Mouse (Mus musculus) embryonic facial prominence, embryonic 14.5 days (tissue): ENCODE data around the gene Stac2. TPM values are rescaled to one million over a fixed set of nuclear protein-coding genes. Genes with fewer than 3 reads are reported as not detected.
A peak's percentile ranks its signal among the peaks of the same experiment; 100 is the strongest.

ENCODE experiments used
- ATAC-seq: fragments of 200-750 bp; cut with Nextera tagmentation; 2 replicates; pipeline ENCODE4 v1.8.0; 2017; ENCODE audit warnings: low read depth, moderate number of reproducible peaks, moderate TSS enrichment
- DNase-seq: peaks from one replicate; pipeline ENCODE4 v3.0.0-alpha.2; 2015; ENCODE audit warnings: low spot score
- H3K27ac ChIP-seq: fragments of 300-500 bp; sonication (generic); replicated peaks from 2 replicates; pipeline ENCODE4 v1.5.1; 2014; ENCODE audit warnings: low read depth, mild to moderate bottlenecking, low read length, moderate library complexity
- H3K27me3 ChIP-seq: fragments of 300-500 bp; sonication (generic); replicated peaks from 2 replicates; pipeline ENCODE4 v1.6.1; 2014; ENCODE audit warnings: low read length; ENCODE audit not compliant: control insufficient read depth, insufficient read depth
- H3K36me3 ChIP-seq: fragments of 300-500 bp; sonication (generic); 2 replicates; pipeline ENCODE4 v1.6.1; 2014; ENCODE audit warnings: low read length, mixed read lengths; ENCODE audit not compliant: control insufficient read depth, insufficient read depth
- H3K4me1 ChIP-seq: fragments of 300-500 bp; sonication (generic); 2 replicates; pipeline ENCODE4 v1.6.1; 2014; ENCODE audit warnings: antibody characterized with exemption, low read length; ENCODE audit not compliant: control insufficient read depth, insufficient read depth
- H3K4me2 ChIP-seq: fragments of 300-500 bp; sonication (generic); 2 replicates; pipeline ENCODE4 v1.6.1; 2014; ENCODE audit warnings: low read depth, mild to moderate bottlenecking, low read length, moderate library complexity, mixed read lengths
- H3K4me3 ChIP-seq: fragments of 300-500 bp; sonication (generic); 2 replicates; pipeline ENCODE4 v1.5.1; 2014; ENCODE audit warnings: low read depth, mild to moderate bottlenecking, low read length
- H3K9ac ChIP-seq: fragments of 300-500 bp; sonication (generic); 2 replicates; pipeline ENCODE4 v1.6.1; 2014; ENCODE audit warnings: low read depth, mild to moderate bottlenecking, low read length, moderate library complexity, mixed read lengths
- H3K9me3 ChIP-seq: fragments of 300-500 bp; sonication (generic); 2 replicates; pipeline ENCODE4 v1.6.1; 2016; ENCODE audit warnings: low read length; ENCODE audit not compliant: control insufficient read depth
- WGBS: fragments of 180-500 bp; shearing (Covaris S2); extraction: QIAGEN DNeasy Blood & Tissue Kit; methylation state at CpG from one replicate; pipeline ENCODE4 v1.1.7; 2014; 5-methylcytosine and 5-hydroxymethylcytosine counted together
- polyA plus RNA-seq: library from polyadenylated mRNA; unstranded; fragments of >200 nt; fragmentation: Nextera tagmentation; extraction: Ambion mirVana; gene quantifications from 2 replicates; pipeline ENCODE4 v1.2.1, GENCODE M21; 2014

Gene Stac2
- polyA plus RNA-seq, 1 experiment from 2014 or later: 0.54 TPM

- Histone ChIP-seq H3K4me3 (no peak overlapping the region), H3K9ac (no peak overlapping the region), H3K4me1 (peaks cover 15% of the 10 kb centered on the region), H3K27ac (no peak overlapping the region), H3K27me3 (peaks cover 9% of the 10 kb centered on the region), H3K36me3 (peaks cover 37% of the 10 kb centered on the region), H3K9me3 (no peaks in the 10 kb centered on the region), H3K4me2 (no peak overlapping the region)
- ATAC-seq (peak; percentile 39; the same call in 1 of the 2 replicates), DNase-seq (peak; percentile 79)
- 3% methylated on average over 5 of the region's 5 CpGs for WGBS
Measured at GRCm38 (mm10) chr11:98031443-98031770, 21.9 kb downstream of the Stac2 start.

- H3K9me3 ChIP-seq: no peaks in the 10 kb centered on the region
- no peak overlapping the region for H3K27ac ChIP-seq
- H3K4me3 ChIP-seq: no peak overlapping the region
- WGBS: 48% methylated on average over 5 of the region's 5 CpGs
- H3K4me1 ChIP-seq: peaks cover 13% of the 10 kb centered on the region
- H3K4me2 ChIP-seq: no peak overlapping the region
- peaks cover 37% of the 10 kb centered on the region for H3K36me3 ChIP-seq
- 0 out of 2 replicates have a peak, but pooled peaks cover 4% of the 10 kb centered on the region for H3K27me3 ChIP-seq
- ATAC-seq (no peak), DNase-seq (no peak)
- no peak overlapping the region for H3K9ac ChIP-seq
Measured at GRCm38 (mm10) chr11:98030701-98031442, 22.4 kb downstream of the Stac2 start.

GRCm38 (mm10) chr11:98027785-98028184 lies 25.5 kb downstream of the Stac2 start:
- Histone ChIP-seq H3K4me3 (peak overlapping the region; percentile 81), H3K36me3 (peaks cover 37% of the 10 kb centered on the region)
- WGBS: 20% methylated on average over 7 of the region's 7 CpGs

GRCm38 (mm10) chr11:98027297-98027688 lies 26.0 kb downstream of the Stac2 start:
- DNase-seq (no peak), ATAC-seq (no peak)
- peaks cover 12% of the 10 kb centered on the region; the same call in 1 of the 2 replicates for H3K4me1 ChIP-seq

More at GRCm38 (mm10) chr11:98027785-98028184, 25.5 kb downstream of the Stac2 start:
- peak overlapping the region; percentile 96 for H3K4me2 ChIP-seq
- peaks cover 12% of the 10 kb centered on the region; the same call in 1 of the 2 replicates for H3K4me1 ChIP-seq
- no peak for ATAC-seq
- no peaks in the 10 kb centered on the region for H3K9me3 ChIP-seq
- H3K9ac ChIP-seq: peak overlapping the region; percentile 99
- no peak for DNase-seq
- H3K27me3 ChIP-seq: no peaks in the 10 kb centered on the region
- peak overlapping the region; percentile 92; the same call in 1 of the 2 replicates for H3K27ac ChIP-seq

GRCm38 (mm10) chr11:98026570-98027296 lies 26.5 kb downstream of the Stac2 start, which contains the start of gene Rpl19:
Gene Rpl19, plus strand, starts transcription at chr11:98026710.
- Histone ChIP-seq H3K27ac (peak within 1 kb of the TSS; percentile 92), H3K36me3 (peaks cover 37% of the 10 kb centered on the region), H3K9ac (peak within 1 kb of the TSS; percentile 99), H3K27me3 (no peaks in the 10 kb centered on the region), H3K4me3 (peak within 1 kb of the TSS; percentile 81), H3K9me3 (no peaks in the 10 kb centered on the region), H3K4me1 (peaks cover 12% of the 10 kb centered on the region), H3K4me2 (peak within 1 kb of the TSS; percentile 96)
- 0% methylated on average over 32 of the region's 69 CpGs for WGBS
- peak; percentile 76 for ATAC-seq
- DNase-seq: peak; percentile 94

More at GRCm38 (mm10) chr11:98027297-98027688, 26.0 kb downstream of the Stac2 start:
- no peaks in the 10 kb centered on the region for H3K9me3 ChIP-seq
- WGBS: under 1% methylated on average over 18 of the region's 18 CpGs
- peak overlapping the region; percentile 96 for H3K4me2 ChIP-seq
- no peaks in the 10 kb centered on the region for H3K27me3 ChIP-seq
- H3K4me3 ChIP-seq: peak overlapping the region; percentile 81
- peaks cover 37% of the 10 kb centered on the region for H3K36me3 ChIP-seq
- peak overlapping the region; percentile 99 for H3K9ac ChIP-seq
- H3K27ac ChIP-seq: peak overlapping the region; percentile 92

- ATAC-seq (no peak), DNase-seq (no peak)
- peak overlapping the region; percentile 99 for H3K9ac ChIP-seq
- H3K36me3 ChIP-seq: peaks cover 37% of the 10 kb centered on the region
- H3K9me3 ChIP-seq: no peaks in the 10 kb centered on the region
- H3K27me3 ChIP-seq: no peaks in the 10 kb centered on the region
- peak overlapping the region; percentile 96 for H3K4me2 ChIP-seq
- WGBS: 6% methylated on average over 15 of the region's 15 CpGs
- H3K27ac ChIP-seq: peak overlapping the region; percentile 92
- peaks cover 15% of the 10 kb centered on the region for H3K4me1 ChIP-seq
- peak overlapping the region; percentile 81 for H3K4me3 ChIP-seq
Measured at GRCm38 (mm10) chr11:98026248-98026569, 27.1 kb downstream of the Stac2 start.

- ATAC-seq (no peak), DNase-seq (no peak)
- H3K36me3 ChIP-seq: peaks cover 20% of the 10 kb centered on the region
- H3K4me3 ChIP-seq: no peak overlapping the region
- no peak overlapping the region for H3K27ac ChIP-seq
- H3K4me1 ChIP-seq: peaks cover 32% of the 10 kb centered on the region
- H3K9me3 ChIP-seq: no peaks in the 10 kb centered on the region
- H3K9ac ChIP-seq: no peak overlapping the region
- H3K4me2 ChIP-seq: no peak overlapping the region
- no peaks in the 10 kb centered on the region for H3K27me3 ChIP-seq
- WGBS: 85% methylated on average over 3 of the region's 3 CpGs
Measured at GRCm38 (mm10) chr11:98024516-98024915, 28.7 kb downstream of the Stac2 start.

- DNase-seq (peak; percentile 76), ATAC-seq (peak; percentile 41)
- peak within 1 kb of the TSS; percentile 81 for H3K9ac ChIP-seq
- H3K27me3 ChIP-seq: no peaks in the 10 kb centered on the region
- peak within 1 kb of the TSS; percentile 88 for H3K4me2 ChIP-seq
- 3% methylated on average over 18 of the region's 52 CpGs for WGBS
- H3K4me3 ChIP-seq: peak within 1 kb of the TSS; percentile 72
- peaks cover 7% of the 10 kb centered on the region; the same call in 1 of the 2 replicates for H3K36me3 ChIP-seq
- peaks cover 34% of the 10 kb centered on the region for H3K4me1 ChIP-seq
- H3K9me3 ChIP-seq: no peaks in the 10 kb centered on the region
- H3K27ac ChIP-seq: peak within 1 kb of the TSS; percentile 87
Measured at GRCm38 (mm10) chr11:98022555-98023371, 30.5 kb downstream of the Stac2 start, which contains the start of gene Cacnb1. Gene Cacnb1, minus strand, starts transcription at chr11:98023034.
